Mouse (Mus musculus) limb, embryonic 10.5 days (tissue): ENCODE measurements around the gene Pip4k2c. TPM values are rescaled to one million over a fixed set of nuclear protein-coding genes. Genes with fewer than 3 reads are reported as not detected.

ENCODE experiments used
- DNase-seq: peaks from one replicate; pipeline ENCODE4 v3.0.0-alpha.2; 2017; ENCODE audit warnings: low spot score
- H3K27ac ChIP-seq: fragments of 300-500 bp; sonication (generic); 2 replicates; pipeline ENCODE4 v1.5.1; 2016; ENCODE audit warnings: mild to moderate bottlenecking
- H3K27me3 ChIP-seq: fragments of 300-500 bp; sonication (generic); 2 replicates; pipeline ENCODE4 v1.6.1; 2016; ENCODE audit warnings: low read depth, mild to moderate bottlenecking; ENCODE audit not compliant: poor library complexity, severe bottlenecking
- H3K36me3 ChIP-seq: fragments of 300-500 bp; sonication (generic); 2 replicates; pipeline ENCODE4 v1.6.1; 2016; ENCODE audit warnings: mild to moderate bottlenecking, moderate library complexity
- H3K4me1 ChIP-seq: fragments of 300-500 bp; sonication (generic); 2 replicates; pipeline ENCODE4 v1.6.1; 2016
- H3K4me3 ChIP-seq: fragments of 300-500 bp; sonication (generic); 2 replicates; pipeline ENCODE4 v1.5.1; 2016; ENCODE audit warnings: mild to moderate bottlenecking, moderate library complexity
- H3K9me3 ChIP-seq: fragments of 300-500 bp; sonication (generic); replicated peaks from 2 replicates; pipeline ENCODE4 v1.6.1; 2016; ENCODE audit warnings: mild to moderate bottlenecking
- WGBS: fragments of 180-500 bp; shearing (Covaris S2); methylation state at CpG from one replicate; pipeline ENCODE4 v1.1.7; 2016; 5-methylcytosine and 5-hydroxymethylcytosine counted together
- polyA plus RNA-seq: library from polyadenylated mRNA; unstranded; fragments of >200 nt; fragmentation: Nextera tagmentation; extraction: Ambion mirVana; gene quantifications from 2 replicates; pipeline ENCODE4 v1.2.1, GENCODE M21; 2016

The Pip4k2c gene
- polyA plus RNA-seq, 1 experiment from 2014 or later: 27.8 TPM

DNA sequence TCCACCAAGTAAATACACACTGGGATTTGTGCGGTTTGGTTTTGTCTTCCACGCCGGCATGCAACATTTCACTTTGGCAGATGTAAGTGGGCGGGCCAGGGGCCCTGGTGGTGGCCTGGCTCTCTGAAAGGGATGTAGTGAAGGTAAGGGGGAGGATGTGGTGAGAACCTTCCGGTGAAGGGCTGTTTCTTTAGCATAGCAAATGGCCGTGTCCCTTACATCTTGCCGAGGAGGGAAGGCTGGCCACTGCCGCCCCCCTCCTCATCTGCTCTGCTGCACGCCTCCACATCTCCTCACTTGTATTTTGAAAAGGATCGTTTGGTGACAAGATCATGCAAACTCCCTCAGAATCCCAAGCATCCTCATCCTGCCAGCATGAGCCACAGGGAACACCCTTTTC lies 14.3 kb upstream of the Pip4k2c start:
- DNase-seq: no peak
- WGBS: 20% methylated on average over 10 of the region's 10 CpGs
- Histone ChIP-seq H3K27ac (no peak overlapping the region), H3K36me3 (no peaks in the 10 kb centered on the region), H3K4me3 (no peak overlapping the region), H3K4me1 (peaks cover 5% of the 10 kb centered on the region; the same call in 1 of the 2 replicates), H3K9me3 (no peaks in the 10 kb centered on the region), H3K27me3 (peaks cover 27% of the 10 kb centered on the region)

DNA sequence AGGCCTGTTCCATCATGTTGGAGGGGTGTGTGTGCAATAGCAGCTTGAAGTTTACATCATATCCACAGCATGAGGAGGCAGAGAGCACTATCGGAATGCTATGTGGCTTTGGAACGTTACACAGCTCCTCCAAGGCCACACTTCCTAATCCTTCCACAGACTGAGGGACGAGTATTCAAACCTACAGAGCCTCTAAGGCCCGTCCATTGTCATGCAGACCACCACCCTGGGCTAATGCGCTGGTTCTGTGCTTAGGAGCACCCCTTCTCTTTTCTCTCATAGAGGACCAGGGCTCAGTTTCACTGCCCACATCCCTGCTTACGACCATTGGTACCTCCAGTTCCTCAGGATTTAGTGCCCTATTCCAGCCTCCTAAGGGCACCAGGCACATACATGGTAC lies 13.8 kb upstream of the Pip4k2c start:
- peaks cover 5% of the 10 kb centered on the region; the same call in 1 of the 2 replicates for H3K4me1 ChIP-seq
- no peak for DNase-seq
- H3K27ac ChIP-seq: no peak overlapping the region
- no peaks in the 10 kb centered on the region for H3K9me3 ChIP-seq
- peaks cover 27% of the 10 kb centered on the region for H3K27me3 ChIP-seq
- H3K4me3 ChIP-seq: no peak overlapping the region
- 52% methylated on average over 6 of the region's 6 CpGs for WGBS
- no peaks in the 10 kb centered on the region for H3K36me3 ChIP-seq

DNA sequence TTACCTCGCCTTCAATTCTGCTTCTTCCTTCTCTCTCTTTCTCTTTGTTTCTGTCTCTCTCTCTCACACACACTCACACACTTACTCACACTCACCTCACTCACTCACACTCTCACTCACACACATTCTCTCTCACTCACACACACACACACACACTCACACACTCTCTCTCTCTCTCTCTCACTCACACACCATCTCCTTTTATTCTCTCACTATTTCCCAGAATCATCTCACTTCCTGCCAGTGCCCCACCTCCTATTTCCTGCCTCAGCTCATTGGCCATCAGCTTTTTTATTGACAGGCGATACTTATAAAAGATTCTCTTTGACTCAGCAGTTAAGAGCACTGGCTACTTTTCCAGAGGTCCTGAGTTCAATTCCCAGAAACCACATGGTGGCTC lies 7.0 kb upstream of the Pip4k2c start:
- Histone ChIP-seq H3K27me3 (no peaks in the 10 kb centered on the region), H3K4me3 (no peak overlapping the region), H3K36me3 (no peaks in the 10 kb centered on the region), H3K27ac (no peak overlapping the region), H3K4me1 (no peaks in the 10 kb centered on the region; the same call in 1 of the 2 replicates), H3K9me3 (no peaks in the 10 kb centered on the region)
- DNase-seq: no peak
- 93% methylated on average over 2 of the region's 2 CpGs for WGBS

DNA sequence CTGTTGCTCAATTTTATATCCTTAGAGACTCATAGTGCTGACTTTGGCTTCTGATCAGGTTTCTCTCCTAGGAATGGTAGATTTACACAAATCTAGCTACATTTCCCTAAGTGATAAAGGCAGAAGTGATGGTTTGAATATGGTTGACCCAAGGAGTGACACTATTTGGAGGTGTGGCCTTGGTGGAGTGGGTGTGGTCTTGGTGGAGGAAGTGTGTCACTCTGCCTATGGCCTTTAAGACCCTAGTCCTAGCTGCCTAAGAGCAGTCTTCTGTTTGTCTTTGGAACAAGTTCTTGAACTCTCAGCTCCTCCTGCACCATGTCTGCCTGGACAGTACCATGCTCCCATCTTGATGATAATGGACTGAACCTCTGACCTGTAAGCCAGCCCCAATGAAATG lies 5.8 kb upstream of the Pip4k2c start:
- no peaks in the 10 kb centered on the region for H3K4me1 ChIP-seq
- no peaks in the 10 kb centered on the region for H3K9me3 ChIP-seq
- no peaks in the 10 kb centered on the region for H3K36me3 ChIP-seq

DNA sequence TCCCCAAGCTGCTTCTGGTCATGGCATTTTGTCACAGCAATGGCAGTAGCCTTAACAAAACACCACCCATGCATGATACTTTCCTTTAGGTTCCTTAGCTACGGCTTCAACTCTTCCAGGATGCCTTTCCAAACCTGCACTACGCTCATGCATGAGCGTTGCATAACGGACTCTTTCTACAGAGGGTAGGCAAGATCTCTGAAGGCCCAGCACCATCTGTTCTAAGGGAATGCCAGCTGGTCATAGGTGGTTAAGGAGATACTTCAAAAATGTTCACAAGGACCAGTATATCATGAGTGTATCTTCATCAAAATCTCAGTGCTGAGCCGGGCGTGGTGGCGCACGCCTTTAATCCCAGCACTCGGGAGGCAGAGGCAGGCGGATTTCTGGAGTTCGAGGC lies 5.1 kb upstream of the Pip4k2c start:
- no peak overlapping the region for H3K4me3 ChIP-seq
- WGBS: 96% methylated on average over 11 of the region's 11 CpGs
- H3K4me1 ChIP-seq: peaks cover 4% of the 10 kb centered on the region; the same call in 1 of the 2 replicates
- H3K36me3 ChIP-seq: no peaks in the 10 kb centered on the region
- no peaks in the 10 kb centered on the region for H3K9me3 ChIP-seq
- no peak for DNase-seq
- no peak overlapping the region for H3K27ac ChIP-seq
- H3K27me3 ChIP-seq: no peaks in the 10 kb centered on the region

More for the DNA sequence above, 5.8 kb upstream of the Pip4k2c start:
- DNase-seq: no peak
- H3K27me3 ChIP-seq: no peaks in the 10 kb centered on the region
- H3K27ac ChIP-seq: no peak overlapping the region
- no peak overlapping the region for H3K4me3 ChIP-seq

DNA sequence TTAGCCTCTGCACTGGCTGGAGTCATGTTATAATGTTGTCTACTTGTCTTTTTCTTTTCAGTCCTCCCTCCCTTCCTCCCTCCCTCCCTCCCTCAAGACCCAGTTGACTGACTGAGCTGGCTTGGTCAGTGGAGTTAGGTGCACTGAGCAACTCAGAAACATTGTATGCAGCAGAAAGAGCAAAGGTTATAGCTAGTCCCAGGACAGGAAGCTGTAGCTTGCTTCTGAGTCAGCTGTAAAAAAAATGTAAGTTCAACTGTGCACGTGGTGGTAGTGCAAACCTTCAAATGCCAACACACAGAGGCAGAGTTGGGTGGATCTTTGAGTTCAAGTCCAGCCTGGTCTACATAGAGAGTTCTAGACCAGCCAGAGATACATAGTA lies 3.0 kb upstream of the Pip4k2c start:
- no peak for DNase-seq
- Histone ChIP-seq H3K9me3 (no peaks in the 10 kb centered on the region), H3K27me3 (no peaks in the 10 kb centered on the region), H3K4me3 (no peak overlapping the region), H3K4me1 (peaks cover 21% of the 10 kb centered on the region), H3K36me3 (0 out of 2 replicates have a peak, but pooled peaks cover 2% of the 10 kb centered on the region), H3K27ac (no peak overlapping the region)
- 55% methylated on average over 1 of the region's 1 CpGs for whole genome bisulfite sequencing

DNA sequence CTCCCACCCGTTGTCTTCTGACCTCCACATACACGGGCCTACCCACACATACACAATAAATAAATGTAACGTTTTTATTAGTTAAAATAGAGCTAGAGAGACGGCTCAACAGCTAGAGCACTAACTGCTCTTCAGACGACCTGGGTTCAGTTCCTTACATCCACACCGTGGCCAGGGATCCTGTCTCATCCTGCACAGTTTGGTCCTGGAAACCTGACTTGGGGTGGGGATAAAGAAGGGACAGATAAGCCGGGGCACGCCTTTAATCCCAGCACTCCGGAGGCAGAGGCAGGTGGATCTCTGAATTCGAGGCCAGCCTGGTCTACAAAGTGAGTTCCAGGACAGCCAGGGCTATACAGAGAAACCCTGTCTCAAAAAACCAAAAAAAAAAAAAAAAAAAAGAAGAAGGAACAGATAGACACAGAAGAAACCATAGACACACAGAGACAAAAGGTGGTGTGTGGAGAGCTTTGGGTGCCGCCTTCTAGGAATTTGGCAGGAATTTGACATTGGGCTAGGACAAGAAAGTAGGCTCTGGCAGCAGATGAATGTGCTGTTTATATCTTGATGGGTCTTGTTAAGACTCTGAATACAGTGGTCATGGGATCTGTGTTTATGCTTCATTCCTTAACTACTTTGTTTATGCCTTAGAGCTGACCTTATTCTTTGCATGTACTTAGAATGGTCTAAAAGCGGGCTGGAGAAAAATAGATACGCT lies 2.5 kb upstream of the Pip4k2c start:
- Histone ChIP-seq H3K9me3 (no peaks in the 10 kb centered on the region), H3K27ac (no peak overlapping the region), H3K27me3 (no peaks in the 10 kb centered on the region), H3K4me3 (no peak overlapping the region), H3K36me3 (peaks cover 4% of the 10 kb centered on the region), H3K4me1 (peaks cover 21% of the 10 kb centered on the region)
- no peak for DNase-seq
- WGBS: 85% methylated on average over 13 of the region's 13 CpGs

DNA sequence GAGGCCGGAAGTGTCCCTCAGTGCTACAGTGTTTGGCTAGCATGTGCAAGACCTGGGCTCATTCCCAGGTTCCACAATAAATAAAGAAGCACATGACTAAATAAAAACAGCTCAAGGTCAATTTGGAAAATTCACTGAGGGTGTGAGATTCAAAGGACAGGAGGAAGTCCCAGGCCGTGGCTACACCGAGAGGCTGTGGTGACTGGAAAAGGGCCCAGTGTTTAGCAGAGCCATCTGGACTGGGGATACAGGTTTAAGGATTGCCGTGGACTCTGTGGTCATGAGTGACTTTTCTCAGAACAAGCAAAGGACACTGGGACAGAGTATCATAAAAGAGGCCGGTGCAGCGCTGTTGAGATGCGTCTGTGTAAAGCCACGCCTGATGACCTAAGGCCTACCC lies 1.9 kb upstream of the Pip4k2c start:
- no peaks in the 10 kb centered on the region for H3K9me3 ChIP-seq
- no peak overlapping the region for H3K4me3 ChIP-seq
- 92% methylated on average over 8 of the region's 8 CpGs for WGBS
- H3K36me3 ChIP-seq: peaks cover 10% of the 10 kb centered on the region
- peaks cover 21% of the 10 kb centered on the region for H3K4me1 ChIP-seq
- no peak for DNase-seq
- H3K27ac ChIP-seq: no peak overlapping the region
- no peaks in the 10 kb centered on the region for H3K27me3 ChIP-seq

DNA sequence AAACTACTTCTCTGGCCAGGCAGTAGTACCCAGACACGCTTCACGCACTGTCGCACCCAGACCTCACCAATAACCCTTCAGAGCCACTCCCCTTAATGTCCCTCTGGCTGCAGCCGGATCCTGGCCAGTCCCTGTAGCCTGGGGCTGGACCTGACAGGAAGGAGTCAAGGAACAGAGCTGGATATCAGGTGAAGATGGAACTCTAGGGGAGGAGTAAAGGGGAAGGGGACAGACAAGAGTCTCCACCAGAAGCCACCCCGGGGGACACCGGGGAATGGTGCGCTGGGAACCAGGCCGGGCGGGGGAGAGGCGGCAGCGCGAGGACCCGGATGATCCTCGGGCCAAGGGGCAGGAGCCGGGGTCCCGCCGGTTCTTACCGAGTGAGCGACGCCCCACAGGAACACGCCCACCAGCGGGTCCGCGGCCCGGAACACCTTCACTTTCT lies 402 bp downstream of the Pip4k2c start:
- Histone ChIP-seq H3K4me1 (peaks cover 21% of the 10 kb centered on the region), H3K4me3 (peak overlapping the region; percentile 94), H3K27me3 (no peaks in the 10 kb centered on the region), H3K27ac (peak overlapping the region; percentile 88), H3K36me3 (peaks cover 33% of the 10 kb centered on the region), H3K9me3 (no peaks in the 10 kb centered on the region)
- WGBS: under 1% methylated on average over 25 of the region's 25 CpGs
- no peak for DNase-seq

DNA sequence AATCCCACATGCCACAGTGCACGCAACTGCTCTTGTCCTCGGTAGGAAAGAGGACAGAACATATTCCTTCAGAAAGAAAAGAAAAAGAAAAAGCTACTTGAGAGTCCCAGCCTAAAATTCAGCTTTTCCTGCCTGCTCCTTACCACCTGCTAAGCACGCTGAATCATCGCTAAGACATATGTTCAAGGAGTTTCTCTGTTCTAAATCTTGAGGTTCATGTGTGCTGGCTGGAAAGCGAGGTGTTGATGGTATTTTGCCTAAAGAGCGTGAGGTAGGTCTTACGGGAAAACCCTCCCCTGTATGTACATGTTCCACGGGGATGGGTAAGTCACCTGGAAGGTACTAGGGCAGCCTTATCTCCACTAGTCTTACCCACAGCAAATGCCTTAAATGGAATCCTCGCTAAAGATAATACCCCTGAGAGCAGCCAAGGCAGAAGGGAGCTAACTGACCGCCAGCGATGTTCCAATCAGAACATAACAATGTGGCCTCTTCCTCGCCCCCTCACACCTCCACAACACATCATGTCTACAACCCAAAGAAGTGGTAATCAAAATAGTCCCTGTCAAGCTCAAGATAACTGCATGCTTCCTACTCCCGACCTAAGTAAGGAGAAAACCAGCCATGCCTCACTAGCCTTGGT lies 1.3 kb downstream of the Pip4k2c start:
- Histone ChIP-seq H3K36me3 (peaks cover 42% of the 10 kb centered on the region), H3K4me3 (peak overlapping the region; percentile 94), H3K4me1 (peaks cover 21% of the 10 kb centered on the region), H3K9me3 (no peaks in the 10 kb centered on the region), H3K27me3 (no peaks in the 10 kb centered on the region), H3K27ac (no peak overlapping the region)
- 90% methylated on average over 13 of the region's 13 CpGs for WGBS
- DNase-seq: no peak

DNA sequence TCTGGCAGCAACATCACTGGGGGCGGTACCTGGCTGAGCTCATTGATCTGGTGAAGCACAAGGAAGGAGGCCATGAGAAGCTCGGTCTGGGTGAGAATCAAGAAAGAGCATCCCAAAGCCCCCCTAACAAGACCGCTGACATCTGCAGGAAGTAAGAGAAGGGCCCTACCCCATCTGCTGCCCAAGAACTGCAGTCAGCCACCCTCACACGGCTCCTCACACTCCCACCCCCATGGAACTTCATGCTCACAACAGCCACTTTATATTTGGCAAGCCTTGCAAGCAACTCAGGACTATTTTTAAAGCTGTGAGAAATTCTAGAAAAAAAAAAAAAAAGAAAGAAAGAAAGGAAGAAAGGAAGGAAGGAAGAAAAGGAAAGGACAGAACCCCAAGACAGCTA lies 2.5 kb downstream of the Pip4k2c start:
- no peak for DNase-seq
- peaks cover 53% of the 10 kb centered on the region for H3K36me3 ChIP-seq
- H3K27me3 ChIP-seq: no peaks in the 10 kb centered on the region
- H3K4me1 ChIP-seq: peaks cover 21% of the 10 kb centered on the region
- H3K4me3 ChIP-seq: no peak overlapping the region
- WGBS: 93% methylated on average over 4 of the region's 4 CpGs
- H3K9me3 ChIP-seq: no peaks in the 10 kb centered on the region
- no peak overlapping the region for H3K27ac ChIP-seq

DNA sequence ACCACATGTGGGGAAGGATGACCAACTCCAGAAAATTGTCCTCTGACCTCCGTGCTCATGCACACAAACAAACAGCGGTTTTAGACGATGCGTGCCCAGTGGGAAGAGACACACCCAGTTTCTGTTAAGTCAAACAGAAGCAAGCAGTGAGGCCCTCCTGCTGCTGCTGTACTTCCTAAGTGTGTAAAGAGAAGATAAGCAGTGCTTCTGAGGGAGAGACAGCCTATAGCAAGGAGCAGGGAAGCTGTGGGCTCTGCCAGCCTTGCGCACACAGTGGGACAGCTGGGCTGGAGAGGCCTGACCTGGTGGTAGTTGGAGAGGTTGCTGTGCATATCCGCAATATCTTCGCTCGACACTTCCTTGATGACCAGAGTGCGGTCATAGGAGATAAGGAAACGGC lies 6.0 kb downstream of the Pip4k2c start:
- WGBS: 95% methylated on average over 10 of the region's 10 CpGs
- no peak overlapping the region for H3K27ac ChIP-seq
- no peaks in the 10 kb centered on the region for H3K27me3 ChIP-seq
- peaks cover 85% of the 10 kb centered on the region for H3K36me3 ChIP-seq
- H3K4me3 ChIP-seq: no peak overlapping the region
- no peaks in the 10 kb centered on the region for H3K9me3 ChIP-seq
- peaks cover 7% of the 10 kb centered on the region for H3K4me1 ChIP-seq
- DNase-seq: no peak

DNA sequence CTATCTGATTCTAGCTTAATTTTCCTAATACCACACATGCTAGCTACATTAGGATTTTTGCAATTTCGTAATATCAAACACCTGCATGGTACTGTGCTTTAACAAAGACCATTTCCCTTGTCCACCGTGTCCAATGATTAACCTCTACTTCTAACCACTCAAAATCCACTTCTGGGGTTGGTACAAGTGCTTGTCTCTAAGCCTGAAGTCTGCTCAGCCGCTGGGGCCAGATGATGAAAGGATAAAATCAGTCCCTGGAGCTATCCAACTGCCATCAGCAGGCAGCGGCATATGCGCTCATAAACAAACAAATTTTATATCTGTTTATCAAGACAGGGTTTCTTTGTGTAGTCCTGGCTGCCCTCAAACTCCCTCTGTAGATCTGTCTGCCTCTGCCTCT lies 6.8 kb downstream of the Pip4k2c start:
- no peak overlapping the region for H3K27ac ChIP-seq

More for the DNA sequence above, 6.8 kb downstream of the Pip4k2c start:
- Histone ChIP-seq H3K27me3 (no peaks in the 10 kb centered on the region), H3K4me1 (peaks cover 2% of the 10 kb centered on the region; the same call in 1 of the 2 replicates), H3K4me3 (no peak overlapping the region), H3K9me3 (no peaks in the 10 kb centered on the region), H3K36me3 (peaks cover 92% of the 10 kb centered on the region)
- WGBS: 95% methylated on average over 5 of the region's 5 CpGs
- DNase-seq: no peak
